Mouse (Mus musculus) heart, adult 2 months (tissue): ENCODE measurements around the gene P4ha1.

ENCODE experiments used
- CTCF ChIP-seq: fragments of 200-600 bp; IDR thresholded peaks from 2 replicates; pipeline ENCODE4 v1.8.1; 2022; ENCODE audit warnings: antibody characterized with exemption, mild to moderate bottlenecking, moderate library complexity
- POLR2A ChIP-seq: fragments of 200-500 bp; IDR thresholded peaks from 2 replicates; pipeline ENCODE4 v1.6.1; 2011; ENCODE audit warnings: mild to moderate bottlenecking, low read depth, low read length, control low read depth; ENCODE audit not compliant: insufficient read depth

- no peak for TF ChIP-seq POLR2A
- TF ChIP-seq CTCF: no peak
Measured at GRCm38 (mm10) chr10:59287662-59288061, 35.4 kb upstream of the P4ha1 start.
